Mouse (Mus musculus) layer of hippocampus, adult 18-20 months (tissue): Measurements from ENCODE around the gene Tmem14c. TPM values are rescaled to one million over a fixed set of nuclear protein-coding genes. Genes with fewer than 3 reads are reported as not detected.

Experiments used
- DNase-seq, 2 experiments: peaks; one replicate each; pipeline ENCODE4 v3.0.0; 2022; ENCODE audit warnings: low spot score in 2 of 2
- total RNA-seq, 2 experiments: library from RNA; stranded (reverse); gene quantifications; 2 replicates each; pipeline ENCODE4 v1.2.3; 2021

Tmem14c gene
- total RNA-seq, 2 experiments from 2014 or later, result 52.2 to 56.1 TPM

GRCm38 (mm10) chr13:41006244-41006643, 9.8 kb upstream of the Tmem14c start:
- DNase-seq, result no peak

- no peak for DNase-seq
These were observed 7.8 kb upstream of the Tmem14c start for GRCm38 (mm10) chr13:41008271-41008670.

GRCm38 (mm10) chr13:41008946-41009345, 7.1 kb upstream of the Tmem14c start:
- DNase-seq, result no peak

- DNase-seq, result no peak
These were observed 809 bp downstream of the Tmem14c start for GRCm38 (mm10) chr13:41016797-41017405.

GRCm38 (mm10) chr13:41017832-41018231, 1.7 kb downstream of the Tmem14c start:
- DNase-seq, result no peak

- no peak for DNase-seq
These were observed 2.1 kb downstream of the Tmem14c start for GRCm38 (mm10) chr13:41018236-41018635.

GRCm38 (mm10) chr13:41018756-41019591, 2.9 kb downstream of the Tmem14c start:
- no peak for DNase-seq

- DNase-seq, result no peak
These were observed 4.4 kb downstream of the Tmem14c start for GRCm38 (mm10) chr13:41020494-41020893.

- no peak for DNase-seq
These were observed 5.5 kb downstream of the Tmem14c start for GRCm38 (mm10) chr13:41021607-41022006.

GRCm38 (mm10) chr13:41022099-41022498, 6.0 kb downstream of the Tmem14c start:
- no peak for DNase-seq

GRCm38 (mm10) chr13:41030098-41030497, 14.0 kb downstream of the Tmem14c start:
- DNase-seq, result no peak

GRCm38 (mm10) chr13:41042511-41042910, 26.4 kb downstream of the Tmem14c start:
- no peak for DNase-seq

- DNase-seq, result no peak
These were observed 29.8 kb downstream of the Tmem14c start for GRCm38 (mm10) chr13:41045901-41046300.

GRCm38 (mm10) chr13:41047280-41047679, 31.2 kb downstream of the Tmem14c start:
- DNase-seq, result no peak

- DNase-seq, result no peak
These were observed 35.9 kb downstream of the Tmem14c start for GRCm38 (mm10) chr13:41051965-41052364.

GRCm38 (mm10) chr13:41067618-41068017, 51.5 kb downstream of the Tmem14c start:
- no peak for DNase-seq

GRCm38 (mm10) chr13:41071617-41072016, 55.5 kb downstream of the Tmem14c start:
- no peak for DNase-seq

Other genes with a start within 250 kb of the Tmem14c start
- gene Gcnt2, start 156.5 kb upstream of the Tmem14c start, total RNA-seq, result 10 to 100 TPM; 15.2 to 18.3 TPM
- 10 to 100 TPM; 40.6 to 41.1 TPM for gene Pak1ip1, start 15.3 kb upstream of the Tmem14c start, total RNA-seq
- gene Mak, start 63.4 kb downstream of the Tmem14c start, total RNA-seq, result 1 to 10 TPM; 1.0 to 1.3 TPM
- gene Gcm2, start 94.7 kb downstream of the Tmem14c start, total RNA-seq, result not detected
- under 1 TPM in 1 of 2 experiments, not detected in 1; 0.48 TPM for gene Sycp2l, start 98.0 kb downstream of the Tmem14c start, total RNA-seq
- 10 to 100 TPM; 16.1 to 16.4 TPM for gene Elovl2, start 204.1 kb downstream of the Tmem14c start, total RNA-seq
- gene Smim13, start 233.6 kb downstream of the Tmem14c start, total RNA-seq, result 100 to 1,000 TPM; 140 to 147 TPM